ENCODE assay signal across 8 mouse cellular contexts in the genomic region with DNA sequence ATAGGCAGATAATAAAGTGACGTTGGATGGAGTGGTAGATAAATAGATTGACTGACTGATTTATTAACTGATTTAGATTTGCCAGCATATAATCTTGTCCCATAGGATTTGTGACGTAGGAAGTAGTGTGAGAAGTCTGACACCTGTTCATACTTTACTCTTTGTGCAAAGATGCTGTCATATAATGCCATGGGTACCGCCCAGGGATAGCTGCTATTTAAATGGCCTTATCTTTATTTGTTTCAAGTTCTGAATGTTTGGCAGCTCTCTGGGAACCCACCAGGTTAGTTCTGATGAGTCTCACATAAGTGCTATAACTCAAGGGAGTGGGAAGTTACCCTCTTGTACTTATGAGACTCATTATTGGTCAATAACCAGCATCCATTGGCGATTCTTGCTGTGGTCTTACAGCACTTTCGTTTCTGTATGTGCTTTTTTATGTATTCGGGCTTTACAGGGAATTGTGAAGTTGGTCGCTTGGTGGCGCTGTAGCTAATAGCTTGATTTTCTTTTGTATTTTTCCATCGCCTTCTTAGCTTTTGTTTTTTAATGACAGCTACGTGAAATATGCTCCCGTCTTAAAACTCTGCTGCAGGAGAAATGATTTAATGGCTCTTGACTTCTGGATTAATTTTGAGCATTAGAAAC. TPM values are rescaled to one million over a fixed set of nuclear protein-coding genes. Genes with fewer than 3 reads are reported as not detected.
DNase-seq lines count a peak whose midpoint lies in the region; ATAC-seq and TF ChIP-seq lines count a peak whose summit lies in the region.

No protein-coding gene starts in this region.

- peak; percentile 69 for TF ChIP-seq CTCF in Patski (IDR thresholded peaks at IDR 0.05)
- peak; percentile 85 for TF ChIP-seq CTCF in left cerebral cortex, adult 2 months (IDR thresholded peaks at IDR 0.05)

- H3K4me3 ChIP-seq in left cerebral cortex, adult 2 months, result no peak overlapping the region

- POLR2A ChIA-PET in Patski (lab: Charles Lee), result interaction anchor here (1.1 kb wide), 1 partner anchor 133 kb away, joined by 3 read pairs; no protein-coding TSS in a partner anchor

- ATAC-seq in Patski, result no peak
- no peak for ATAC-seq in erythroid progenitor cell, adult 5-6 weeks (replicated peaks; ENCODE audit: low FRiP score, poor library complexity, severe bottlenecking)

- H3K27me3 ChIP-seq in Patski, result peaks cover 3% of the 10 kb centered on the region

- H3K27ac ChIP-seq in left cerebral cortex, adult 2 months, result no peak overlapping the region

- intact Hi-C loops in left cerebral cortex, adult 2 months (cut with DNase I), result loop anchor here (1.0 to 5.0 kb wide), 3 partner anchors 135 to 766 kb away; no protein-coding TSS in a partner anchor

- in situ Hi-C loops in Patski (cut with MboI; ENCODE audit: low pct_unique_long_range_greater_than_20kb), result loop anchor here (25.0 kb wide), 1 partner anchor 751 kb away; no protein-coding TSS in a partner anchor

- no peak for DNase-seq in Patski (ENCODE audit: low read depth, low spot score)
- peak; percentile 55 to 74 for DNase-seq in cerebellum, postnatal 4 days (ENCODE audit: low spot score in 2 of 2)
- peak; percentile 22 to 42 for DNase-seq in gastrocnemius, adult 8-10 months (ENCODE audit: low spot score in 2 of 2)
- peak; percentile 72 for DNase-seq in induced T-regulatory cell, adult 2 months (ENCODE audit: low read depth)
- peak; percentile 68 for DNase-seq in left cerebral cortex, adult 2 months (ENCODE audit: extremely low spot score in 1 of 2, low spot score in 2 of 2)
- peak; percentile 34 to 78 for DNase-seq in lung, postnatal 4 days
- peak; percentile 46 for DNase-seq in right cerebral cortex, postnatal 25 days

- CTCF ChIA-PET in Patski (lab: Charles Lee), result interaction anchor here (1.0 to 4.0 kb wide), 14 partner anchors 11 to 552 kb away, joined by 3 to 37 read pairs (median 6); no protein-coding TSS in a partner anchor

RNA-seq across cellular contexts. Expression of gene Cerkl, which starts 55.2 kb away (rescaled TPM):
- not detected for polyA plus RNA-seq in Patski (2021)
- total RNA-seq in gastrocnemius, adult 8-10 months (2022), result under 1 TPM; 0.19 to 0.82 (median 0.57) TPM
- total RNA-seq in left cerebral cortex, adult 2 months (2021), result 1 to 10 TPM; 5.6 to 6.3 TPM
- 2.9 and 3.6 TPM in 2 replicates for total RNA-seq in erythroid progenitor cell, adult 5-6 weeks (2015; ENCODE audit: low replicate concordance)
- total RNA-seq in erythroid progenitor cell, adult 5-6 weeks (2017; ENCODE audit: low replicate concordance), result 4.3 and 10.5 TPM in 2 replicates

RNA-seq across cellular contexts. Expression of gene Neurod1, which starts 55.2 kb away (rescaled TPM):
- not detected for polyA plus RNA-seq in Patski (2021)
- total RNA-seq in gastrocnemius, adult 8-10 months (2022), result not detected
- 10 to 100 TPM; 16.7 to 17.3 TPM for total RNA-seq in left cerebral cortex, adult 2 months (2021)
- total RNA-seq in erythroid progenitor cell, adult 5-6 weeks (2015; ENCODE audit: low replicate concordance), result not detected in 2 replicates
- not detected in 2 replicates for total RNA-seq in erythroid progenitor cell, adult 5-6 weeks (2017; ENCODE audit: low replicate concordance)

Comparison
In these comparisons a context has a peak if more than half of its experiments do, and no peak if none do; other contexts are left out.
1. RNA of gene Neurod1, which starts 55.2 kb away (total RNA-seq): 16.7 to 17.3 TPM in left cerebral cortex, adult 2 months; not detected in gastrocnemius, adult 8-10 months and not detected in erythroid progenitor cell, adult 5-6 weeks; every median in the first group is over 10 times any median in the second.